Mouse (Mus musculus) hindbrain, embryonic 14.5 days (tissue): ENCODE results near the gene Gzmb. TPM values are rescaled to one million over a fixed set of nuclear protein-coding genes. Genes with fewer than 3 reads are reported as not detected.
"Not testable (repeated sequence)": the region's sequence is repeated elsewhere in the genome, so short reads cannot be mapped to it uniquely, and the experiment has no call there.

Experiments
- ATAC-seq: fragments of 200-750 bp; cut with Nextera tagmentation; 2 replicates; pipeline ENCODE4 v1.8.0; 2017; ENCODE audit warnings: moderate number of reproducible peaks, mild to moderate bottlenecking, moderate TSS enrichment, moderate library complexity; ENCODE audit not compliant: low FRiP score
- DNase-seq: peaks from one replicate; pipeline ENCODE4 v3.0.0-alpha.2; 2015; ENCODE audit warnings: low spot score
- H3K27ac ChIP-seq: fragments of 300-500 bp; sonication (generic); 2 replicates; pipeline ENCODE4 v1.5.1; 2014; ENCODE audit warnings: mild to moderate bottlenecking, moderate library complexity
- H3K27me3 ChIP-seq: fragments of 300-500 bp; sonication (generic); 2 replicates; pipeline ENCODE4 v1.6.1; 2014; ENCODE audit warnings: mild to moderate bottlenecking, low read length, mixed read lengths; ENCODE audit not compliant: control insufficient read depth, insufficient read depth
- H3K36me3 ChIP-seq: fragments of 300-500 bp; sonication (generic); replicated peaks from 2 replicates; pipeline ENCODE4 v1.6.1; 2014; ENCODE audit not compliant: control insufficient read depth, insufficient read depth
- H3K4me1 ChIP-seq: fragments of 300-500 bp; sonication (generic); replicated peaks from 2 replicates; pipeline ENCODE4 v1.6.1; 2014; ENCODE audit warnings: antibody characterized with exemption, low read length, mixed read lengths; ENCODE audit not compliant: control insufficient read depth, insufficient read depth
- H3K4me2 ChIP-seq: fragments of 300-500 bp; sonication (generic); replicated peaks from 2 replicates; pipeline ENCODE4 v1.6.1; 2014; ENCODE audit warnings: mild to moderate bottlenecking, moderate library complexity
- H3K4me3 ChIP-seq: fragments of 300-500 bp; sonication (generic); replicated peaks from 2 replicates; pipeline ENCODE4 v1.5.1; 2014; ENCODE audit warnings: mild to moderate bottlenecking, low read length
- H3K9ac ChIP-seq: fragments of 300-500 bp; sonication (generic); 2 replicates; pipeline ENCODE4 v1.6.1; 2014
- H3K9me3 ChIP-seq: fragments of 300-500 bp; sonication (generic); 2 replicates; pipeline ENCODE4 v1.6.1; 2016; ENCODE audit warnings: low read length; ENCODE audit not compliant: control insufficient read depth
- WGBS: fragments of 180-500 bp; shearing (Covaris S2); extraction: QIAGEN DNeasy Blood & Tissue Kit; methylation state at CpG from one replicate; pipeline ENCODE4 v1.1.7; 2014; 5-methylcytosine and 5-hydroxymethylcytosine counted together
- polyA plus RNA-seq: library from polyadenylated mRNA; unstranded; fragments of >200 nt; fragmentation: Nextera tagmentation; extraction: Ambion mirVana; gene quantifications from 2 replicates; pipeline ENCODE4 v1.2.1, GENCODE M21; 2014

The Gzmb gene
- polyA plus RNA-seq: not detected in 2 replicates

DNA sequence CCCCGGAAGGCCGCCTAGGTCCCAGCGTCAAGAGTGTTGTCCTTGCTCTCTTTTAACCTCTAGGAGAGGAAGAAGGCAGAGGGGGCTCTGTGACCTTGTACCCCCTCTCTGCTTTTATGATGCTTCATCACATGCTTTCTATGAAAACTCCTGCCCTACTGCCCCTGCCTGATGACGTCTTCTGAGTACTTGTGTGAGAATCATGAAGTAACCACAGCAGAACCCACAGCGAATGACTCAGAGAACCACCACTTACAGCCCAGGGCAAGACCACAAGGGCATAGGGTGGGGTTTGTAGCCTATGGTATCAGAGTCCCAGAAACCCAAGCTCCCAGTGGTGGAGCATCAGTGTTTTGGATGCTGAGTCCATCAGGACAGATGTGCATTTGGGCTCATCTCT, at the start of gene Gzmb:
TSS of gene Gzmb (minus strand) at position 108 of the 400 bp plus-strand sequence.
- ATAC-seq (no peak), DNase-seq (no peak)
- H3K9me3 ChIP-seq: no peaks in the 10 kb centered on the region

DNA sequence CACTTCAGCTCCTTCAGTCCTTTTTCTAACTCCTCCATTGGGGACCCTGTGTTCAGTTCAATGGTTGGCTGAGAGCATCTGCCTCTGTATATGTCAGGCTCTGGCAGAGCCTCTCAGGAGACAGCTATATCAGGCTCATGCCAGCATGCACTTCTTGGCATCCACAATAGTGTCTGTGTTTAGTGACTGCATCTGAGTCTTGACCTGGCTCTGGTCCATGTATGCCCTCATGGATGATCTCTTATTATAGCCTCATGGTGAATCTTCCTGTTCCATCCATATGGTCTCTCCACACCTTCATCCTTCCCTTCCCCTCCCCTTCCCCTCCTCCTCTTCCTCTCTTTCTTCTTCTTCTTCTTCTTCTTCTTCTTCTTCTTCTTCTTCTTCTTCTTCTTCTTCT, 49.7 kb upstream of the Gzmb start:
- H3K4me1 ChIP-seq, H3K4me2 ChIP-seq, DNase-seq, H3K9ac ChIP-seq, H3K36me3 ChIP-seq, H3K27ac ChIP-seq, ATAC-seq, H3K4me3 ChIP-seq, H3K27me3 ChIP-seq, H3K9me3 ChIP-seq: not testable (repeated sequence)

More for the DNA sequence above, at the start of gene Gzmb:
- no peak within 1 kb of the TSS for H3K27ac ChIP-seq
- no peak within 1 kb of the TSS for H3K4me2 ChIP-seq
- H3K4me1 ChIP-seq: no peaks in the 10 kb centered on the region
- no peaks in the 10 kb centered on the region for H3K27me3 ChIP-seq
- H3K9ac ChIP-seq: no peak within 1 kb of the TSS
- 90% methylated on average over 5 of the region's 5 CpGs for WGBS
- H3K36me3 ChIP-seq: no peaks in the 10 kb centered on the region
- no peak within 1 kb of the TSS for H3K4me3 ChIP-seq

DNA sequence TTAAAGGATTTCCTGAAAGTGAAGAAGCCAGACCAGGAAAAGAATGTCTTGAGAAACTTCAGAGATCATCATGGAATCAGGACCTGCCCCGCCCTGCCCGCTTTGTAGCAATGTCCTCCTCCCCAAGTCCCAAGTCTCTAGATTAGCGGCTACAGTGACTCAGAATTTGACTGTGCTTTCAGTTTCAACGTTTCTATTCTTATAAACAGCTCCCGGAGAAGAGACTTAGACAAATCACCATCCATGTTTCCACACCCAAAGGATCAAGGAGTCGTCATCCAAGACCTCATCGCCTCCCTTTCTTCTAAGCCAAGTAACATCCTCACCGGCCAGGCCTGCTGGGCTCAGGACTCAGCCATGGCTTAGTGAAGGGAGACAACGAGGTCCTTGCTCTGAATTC, 48.2 kb upstream of the Gzmb start:
- no peak for DNase-seq
- no peaks in the 10 kb centered on the region for H3K27me3 ChIP-seq
- H3K27ac ChIP-seq: no peak overlapping the region
- no peak overlapping the region for H3K4me3 ChIP-seq
- H3K4me2 ChIP-seq: no peak overlapping the region
- H3K9ac ChIP-seq: no peak overlapping the region
- ATAC-seq: no peak
- no peaks in the 10 kb centered on the region for H3K4me1 ChIP-seq
- WGBS: 88% methylated on average over 9 of the region's 9 CpGs
- no peaks in the 10 kb centered on the region for H3K36me3 ChIP-seq
- no peaks in the 10 kb centered on the region for H3K9me3 ChIP-seq

DNA sequence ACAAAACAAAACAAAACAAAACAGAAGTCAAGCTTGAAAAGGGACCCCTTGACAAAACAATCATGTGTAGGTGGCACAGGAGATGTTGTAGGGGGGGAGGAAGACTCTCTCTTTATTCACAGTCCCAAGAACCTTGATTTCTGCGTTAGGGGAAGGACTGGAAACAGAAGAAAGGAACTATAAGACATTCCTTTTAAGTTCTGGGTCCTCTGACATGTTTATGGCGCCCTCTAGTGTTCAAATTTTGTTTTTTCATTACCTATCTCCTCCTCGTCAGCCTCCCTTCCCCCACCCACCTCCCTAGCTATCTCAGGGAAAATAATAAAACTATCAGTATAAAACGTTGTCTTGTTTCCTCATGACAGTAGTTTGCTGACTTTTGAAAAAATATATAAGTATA, 42.1 kb upstream of the Gzmb start:
- no peaks in the 10 kb centered on the region for H3K27me3 ChIP-seq
- no peak overlapping the region for H3K4me3 ChIP-seq
- H3K27ac ChIP-seq: no peak overlapping the region
- whole genome bisulfite sequencing: under 1% methylated on average over 4 of the region's 4 CpGs
- H3K4me1 ChIP-seq: no peaks in the 10 kb centered on the region
- no peaks in the 10 kb centered on the region for H3K36me3 ChIP-seq
- ATAC-seq (no peak), DNase-seq (peak; percentile 87)
- no peak overlapping the region for H3K4me2 ChIP-seq
- H3K9ac ChIP-seq: no peak overlapping the region
- H3K9me3 ChIP-seq: no peaks in the 10 kb centered on the region

DNA sequence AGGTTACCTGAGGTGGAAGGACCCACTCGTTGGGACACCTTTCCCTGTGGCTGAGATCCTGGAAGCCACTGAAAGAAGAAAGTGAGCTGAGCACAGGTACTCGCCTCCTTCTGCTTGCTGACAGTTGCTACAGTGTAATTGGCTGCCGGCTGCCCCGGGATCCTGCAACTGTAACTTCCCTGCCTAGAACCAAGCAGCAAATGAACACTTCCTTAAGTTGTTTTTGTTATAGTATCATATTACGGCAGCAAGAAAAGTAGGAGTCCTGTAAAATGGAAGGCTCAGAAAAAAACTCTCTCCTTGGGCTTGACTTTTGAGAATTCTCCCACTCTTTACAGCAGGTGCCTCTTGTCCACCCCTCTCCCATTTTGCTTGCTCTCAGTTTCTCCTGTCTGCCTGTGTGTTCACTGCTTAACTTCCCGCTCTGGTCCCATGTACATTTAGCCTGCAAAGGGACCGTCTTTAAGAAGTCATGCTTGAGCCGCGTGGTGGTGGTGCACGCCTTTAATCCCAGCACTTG, 41.5 kb upstream of the Gzmb start:
- H3K9ac ChIP-seq: no peak overlapping the region
- H3K9me3 ChIP-seq: no peaks in the 10 kb centered on the region
- no peaks in the 10 kb centered on the region for H3K4me1 ChIP-seq
- no peak for DNase-seq
- WGBS: 80% methylated on average over 10 of the region's 10 CpGs
- no peak for ATAC-seq
- no peak overlapping the region for H3K4me2 ChIP-seq
- no peak overlapping the region for H3K4me3 ChIP-seq
- H3K27ac ChIP-seq: no peak overlapping the region
- H3K27me3 ChIP-seq: no peaks in the 10 kb centered on the region
- H3K36me3 ChIP-seq: no peaks in the 10 kb centered on the region

DNA sequence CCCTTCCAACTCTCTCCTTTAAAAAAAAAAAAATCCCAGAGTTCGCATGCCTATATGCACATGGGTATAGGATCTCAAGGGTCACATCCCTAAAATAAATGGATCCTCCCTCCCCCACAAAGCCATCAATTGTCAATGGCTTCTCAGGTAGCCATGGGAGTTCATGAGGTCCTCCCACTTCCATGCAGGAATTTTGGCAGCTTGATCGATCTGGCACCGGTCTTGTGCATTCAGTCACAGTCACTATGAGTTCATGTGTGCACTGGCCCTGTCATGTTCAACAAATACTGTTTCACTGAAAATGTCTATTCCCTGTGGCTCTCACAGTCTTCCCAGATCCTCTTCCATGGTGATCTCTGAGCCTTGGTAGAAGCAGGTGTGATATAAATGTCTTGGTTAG, 40.0 kb upstream of the Gzmb start:
- no peak overlapping the region for H3K27ac ChIP-seq
- 93% methylated on average over 3 of the region's 3 CpGs for WGBS
- no peaks in the 10 kb centered on the region for H3K27me3 ChIP-seq
- no peaks in the 10 kb centered on the region for H3K4me1 ChIP-seq
- no peak overlapping the region for H3K4me3 ChIP-seq
- DNase-seq: no peak
- no peak overlapping the region for H3K9ac ChIP-seq
- H3K36me3 ChIP-seq: no peaks in the 10 kb centered on the region
- ATAC-seq: no peak
- no peaks in the 10 kb centered on the region for H3K9me3 ChIP-seq
- no peak overlapping the region for H3K4me2 ChIP-seq

DNA sequence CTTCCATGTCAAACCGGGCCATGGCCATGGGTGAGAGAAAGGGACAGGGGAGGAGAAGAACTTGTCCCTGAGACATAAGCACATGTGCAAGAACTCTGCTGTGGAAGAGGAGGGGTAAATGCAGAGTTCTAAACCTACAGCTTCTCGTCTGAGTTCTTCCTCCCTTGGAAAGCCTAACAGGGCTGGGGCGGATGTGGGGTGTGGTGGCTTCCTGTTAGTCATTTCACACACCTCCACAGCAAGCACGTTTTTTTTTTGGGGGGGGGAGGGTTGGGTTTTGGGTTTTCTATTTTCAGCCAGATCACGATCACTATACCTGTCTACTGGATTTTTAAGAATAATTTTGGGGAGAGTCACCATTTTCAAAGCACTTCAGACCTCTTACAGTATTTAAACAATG, 34.7 kb upstream of the Gzmb start:
- Histone ChIP-seq H3K36me3 (no peaks in the 10 kb centered on the region), H3K9me3 (no peaks in the 10 kb centered on the region), H3K4me2 (no peak overlapping the region), H3K4me3 (no peak overlapping the region), H3K27me3 (no peaks in the 10 kb centered on the region), H3K9ac (no peak overlapping the region), H3K4me1 (no peaks in the 10 kb centered on the region), H3K27ac (no peak overlapping the region)
- ATAC-seq (no peak), DNase-seq (no peak)
- 82% methylated on average over 5 of the region's 5 CpGs for WGBS

DNA sequence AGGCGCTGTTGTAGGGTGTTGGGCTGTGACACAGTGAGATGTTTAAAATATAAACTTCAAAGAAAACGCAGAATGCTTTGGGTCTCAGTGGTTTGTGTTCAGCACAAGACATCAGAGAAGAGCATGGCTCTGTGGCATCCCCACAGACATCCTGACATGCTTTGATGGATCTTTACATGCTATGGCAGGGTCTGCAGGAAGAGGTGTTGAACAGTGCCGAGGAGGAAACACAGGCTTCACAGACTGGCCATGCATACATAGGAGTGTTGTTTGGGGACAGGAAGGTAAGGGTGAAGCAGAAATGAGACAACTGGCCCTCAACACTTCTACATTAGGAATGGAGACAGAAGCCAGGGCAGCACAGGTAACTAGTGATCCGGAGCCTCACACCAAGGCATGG, 34.0 kb upstream of the Gzmb start:
- Histone ChIP-seq H3K4me3 (no peak overlapping the region), H3K9me3 (no peaks in the 10 kb centered on the region), H3K36me3 (no peaks in the 10 kb centered on the region), H3K27ac (no peak overlapping the region), H3K9ac (no peak overlapping the region), H3K4me1 (no peaks in the 10 kb centered on the region), H3K27me3 (no peaks in the 10 kb centered on the region), H3K4me2 (no peak overlapping the region)
- no peak for ATAC-seq
- DNase-seq: no peak
- 87% methylated on average over 4 of the region's 4 CpGs for WGBS

DNA sequence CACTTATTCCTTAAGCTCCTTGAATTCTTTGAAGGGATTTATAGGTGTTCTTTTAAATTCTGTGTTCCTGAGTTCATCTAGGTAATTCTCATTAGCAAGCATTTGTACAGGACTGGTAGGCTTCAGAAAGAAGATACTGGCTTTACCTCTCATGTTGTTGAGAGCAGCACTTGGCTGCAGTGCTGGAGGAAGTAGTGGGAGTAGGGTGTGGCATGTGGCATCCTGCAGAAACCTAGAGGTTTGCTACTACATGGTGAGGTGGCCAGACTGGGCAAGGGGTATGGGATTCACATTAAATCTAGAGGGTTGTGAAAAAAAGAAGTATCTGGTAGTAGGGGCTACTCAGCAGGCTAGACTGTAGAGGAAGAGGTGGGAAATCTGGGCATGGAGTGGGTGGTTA, 31.1 kb upstream of the Gzmb start:
- no peaks in the 10 kb centered on the region for H3K36me3 ChIP-seq
- H3K27ac ChIP-seq: no peak overlapping the region
- H3K9me3 ChIP-seq: no peaks in the 10 kb centered on the region
- H3K4me1 ChIP-seq: no peaks in the 10 kb centered on the region
- H3K9ac ChIP-seq: no peak overlapping the region
- no peaks in the 10 kb centered on the region for H3K27me3 ChIP-seq
- no peak overlapping the region for H3K4me2 ChIP-seq
- H3K4me3 ChIP-seq: no peak overlapping the region
- DNase-seq (no peak), ATAC-seq (no peak)

DNA sequence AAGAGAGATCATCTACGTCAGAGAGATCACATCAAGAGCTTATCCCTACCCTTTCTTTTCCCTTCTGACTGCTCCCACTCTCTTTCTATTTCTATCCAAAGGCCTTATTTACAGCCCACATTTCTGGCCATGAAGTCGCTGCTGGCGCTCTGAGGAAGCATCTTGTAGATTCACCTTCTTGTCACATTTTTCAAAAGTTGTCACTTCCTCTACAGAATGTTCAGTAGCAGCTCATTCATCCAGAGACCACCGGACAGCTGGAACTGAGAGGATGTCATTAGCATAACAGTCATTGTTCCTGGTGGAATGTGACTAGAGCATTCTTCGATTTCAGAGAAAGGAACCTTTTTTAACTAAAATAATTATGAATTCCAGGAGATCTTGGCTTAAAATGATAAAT, 26.6 kb upstream of the Gzmb start:
- 30% methylated on average over 5 of the region's 5 CpGs for WGBS
- Histone ChIP-seq H3K36me3 (no peaks in the 10 kb centered on the region), H3K27me3 (no peaks in the 10 kb centered on the region), H3K4me1 (no peaks in the 10 kb centered on the region), H3K9me3 (no peaks in the 10 kb centered on the region), H3K27ac (no peak overlapping the region), H3K4me3 (no peak overlapping the region), H3K9ac (no peak overlapping the region), H3K4me2 (no peak overlapping the region)
- DNase-seq (no peak), ATAC-seq (no peak)
